Mouse (Mus musculus): ENCODE results near the gene Rapgef4.
A peak's percentile ranks its signal among the peaks of the same experiment; 100 is the strongest.

Rapgef4 gene

GRCm38 (mm10) chr2:72269651-72270341, 288.8 kb downstream of the Rapgef4 start:
- no peak for DNase-seq (ENCODE audit: low read depth, low spot score)

GRCm38 (mm10) chr2:72278247-72278873, 297.3 kb downstream of the Rapgef4 start:
- no peak for DNase-seq (ENCODE audit: low read depth, low spot score)

DNA sequence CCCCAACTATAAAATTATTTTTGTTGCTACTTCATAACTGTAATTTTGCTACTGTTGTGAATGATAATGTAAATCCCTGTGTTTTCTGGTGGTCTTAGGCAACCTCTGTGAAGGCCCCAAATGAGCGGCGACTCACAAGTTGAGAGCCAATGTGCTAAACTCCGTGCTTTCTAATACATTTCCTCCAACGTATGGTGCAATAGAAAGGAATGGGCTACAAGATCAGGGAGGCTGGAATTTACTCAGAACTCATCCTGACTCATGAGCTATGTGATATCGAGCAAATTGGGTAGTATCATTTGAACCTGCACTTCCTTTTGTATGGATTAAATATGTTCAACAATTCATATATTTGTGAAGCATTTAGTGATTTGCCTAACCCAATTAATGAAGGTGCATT, 299.5 kb downstream of the Rapgef4 start:
- DNase-seq (ENCODE audit: low read depth, low spot score), result no peak

GRCm38 (mm10) chr2:72281971-72282370, 300.9 kb downstream of the Rapgef4 start:
- DNase-seq (ENCODE audit: low read depth, low spot score), result no peak

DNA sequence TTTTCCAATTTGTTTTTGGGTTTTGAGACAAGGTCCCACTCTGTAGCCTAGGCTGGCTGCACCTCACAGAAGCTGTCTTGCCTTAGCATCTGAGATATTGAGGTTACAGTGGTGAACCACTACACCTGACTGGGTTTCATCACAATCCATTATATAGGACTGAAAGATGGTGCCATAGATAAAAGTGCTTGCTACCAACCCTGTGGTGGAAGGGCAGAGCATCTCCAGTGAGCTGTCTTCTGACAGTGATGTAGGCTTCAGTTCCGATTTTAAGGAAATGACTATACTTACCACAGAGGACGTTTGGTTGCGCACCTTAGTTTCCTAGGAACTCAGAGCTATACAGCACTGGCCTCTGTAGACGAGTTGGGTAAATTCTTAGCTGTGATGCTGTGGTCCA, 301.7 kb downstream of the Rapgef4 start:
- DNase-seq (ENCODE audit: low read depth, low spot score), result no peak

- DNase-seq (ENCODE audit: low read depth, low spot score), result no peak
These were observed 303.6 kb downstream of the Rapgef4 start for GRCm38 (mm10) chr2:72284689-72285088.

DNA sequence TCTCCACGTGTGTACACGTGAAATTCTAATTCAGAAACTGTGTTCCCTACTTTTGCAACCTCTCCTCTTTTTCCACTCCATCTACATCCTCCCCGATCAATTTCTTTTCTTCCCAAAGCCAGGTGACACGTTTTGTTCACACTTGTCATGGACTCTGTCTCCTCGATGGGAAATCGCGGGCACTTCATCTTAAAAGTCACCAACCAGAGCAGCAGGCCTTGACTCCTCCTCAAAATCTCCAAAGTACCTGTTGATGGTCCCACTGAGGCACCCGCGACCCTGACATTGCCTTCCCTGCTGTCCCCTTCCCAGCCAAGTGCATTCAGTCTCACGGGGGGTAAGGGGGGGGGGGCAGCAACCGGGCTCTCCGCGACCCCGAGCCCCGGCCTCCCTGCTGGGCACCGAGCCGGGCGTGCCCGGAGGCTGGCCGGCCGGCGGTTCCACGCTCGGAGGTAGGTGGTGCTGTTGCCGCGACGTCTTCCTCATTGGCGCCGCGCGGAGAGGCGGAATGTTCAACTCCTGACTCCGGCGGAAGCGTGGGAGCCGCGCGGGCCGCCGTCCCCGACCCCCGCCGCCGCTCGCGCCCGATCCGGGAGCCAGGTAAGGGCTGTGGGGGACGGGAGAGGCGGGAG, 304.3 kb downstream of the Rapgef4 start, which contains the start of gene Map3k20:
Gene Map3k20 (plus strand): TSS at position 382 of the 632 bp plus-strand sequence.
- peak; percentile 84 for DNase-seq (ENCODE audit: low read depth, low spot score)

DNA sequence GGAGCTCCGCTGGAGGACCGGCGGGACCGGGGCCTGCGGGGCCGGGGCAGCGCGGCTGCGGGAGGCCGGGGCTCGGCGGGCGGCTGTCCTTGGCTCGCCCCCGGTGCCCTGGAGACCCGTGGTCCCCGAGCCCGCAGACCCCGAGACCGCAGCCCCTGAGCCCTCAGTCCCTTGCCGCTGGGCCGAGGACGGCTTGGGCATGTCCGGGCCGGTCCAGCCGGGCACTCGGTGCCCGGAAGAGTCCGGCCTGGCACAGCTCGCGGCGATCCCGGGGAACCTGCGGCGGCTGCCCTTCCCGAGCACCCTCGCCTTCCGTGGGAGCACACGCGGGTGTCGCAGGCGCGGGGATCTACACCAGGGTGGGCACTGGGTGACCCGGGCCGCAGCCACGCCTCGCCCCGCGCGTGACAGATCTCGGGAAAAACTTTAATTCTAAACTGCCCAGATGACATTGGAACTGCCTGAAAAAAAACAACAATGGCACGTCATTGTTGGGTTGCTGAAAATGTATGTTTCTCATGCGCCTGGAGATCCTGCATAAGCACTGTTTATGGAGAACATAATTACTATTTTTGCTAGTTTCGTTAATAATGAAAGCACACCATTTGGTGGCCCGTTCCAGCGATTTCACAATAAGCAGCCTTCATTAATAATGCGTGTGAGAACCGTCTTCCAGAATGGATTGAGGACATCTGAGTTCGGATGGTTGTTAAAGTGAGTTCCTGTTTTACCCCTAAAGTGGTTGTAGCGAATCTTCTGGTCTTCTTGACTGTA, 305.0 kb downstream of the Rapgef4 start:
- DNase-seq (ENCODE audit: low read depth, low spot score), result no peak

DNA sequence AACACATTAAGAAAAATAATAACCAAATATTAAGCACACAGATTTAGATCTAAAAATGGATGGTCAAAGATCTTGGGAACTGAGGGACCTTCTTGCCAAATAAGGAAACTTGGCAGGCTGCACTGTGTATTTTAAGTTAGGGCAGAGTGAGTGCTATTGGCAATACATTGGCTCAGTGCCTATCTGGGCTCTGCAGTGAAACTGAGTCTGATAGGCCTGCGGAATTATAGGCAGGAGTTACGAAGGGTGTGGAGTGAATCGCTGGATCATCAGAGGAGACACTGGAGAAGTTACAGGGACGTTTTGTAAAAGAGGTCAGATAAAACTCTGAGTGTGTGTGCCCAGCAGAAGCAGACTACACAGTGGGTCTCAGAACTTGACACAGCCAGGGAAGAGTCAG, 306.1 kb downstream of the Rapgef4 start:
- DNase-seq (ENCODE audit: low read depth, low spot score), result no peak

DNA sequence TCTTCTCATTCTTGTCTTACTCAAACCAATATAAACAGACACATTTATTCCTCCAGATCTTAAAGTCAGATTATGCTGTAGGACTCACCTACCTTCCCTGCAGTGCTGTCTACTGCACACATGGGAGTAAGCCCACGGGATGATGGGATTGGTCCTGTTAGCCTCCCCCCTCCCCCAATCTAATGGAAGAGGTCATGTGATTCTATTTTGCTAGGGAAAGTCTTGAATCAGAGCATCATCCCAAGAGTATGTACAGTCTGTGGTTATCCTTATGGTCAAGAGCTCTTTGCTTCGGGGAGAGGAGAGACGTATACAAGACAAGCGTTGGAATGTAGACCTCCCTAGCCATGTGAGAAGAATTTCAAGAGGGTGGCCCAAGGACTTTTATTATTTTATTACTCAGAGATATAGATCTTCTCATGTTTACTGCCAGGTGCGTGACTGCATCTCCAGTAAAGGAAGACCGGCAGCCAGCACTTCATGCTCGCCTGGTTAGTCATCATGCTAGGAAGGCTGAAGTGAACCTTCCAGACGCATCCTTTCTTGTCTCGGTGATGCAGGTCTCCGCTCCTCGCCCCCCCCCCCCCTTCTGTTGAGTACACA, 308.0 kb downstream of the Rapgef4 start:
- no peak for DNase-seq (ENCODE audit: low read depth, low spot score)

DNA sequence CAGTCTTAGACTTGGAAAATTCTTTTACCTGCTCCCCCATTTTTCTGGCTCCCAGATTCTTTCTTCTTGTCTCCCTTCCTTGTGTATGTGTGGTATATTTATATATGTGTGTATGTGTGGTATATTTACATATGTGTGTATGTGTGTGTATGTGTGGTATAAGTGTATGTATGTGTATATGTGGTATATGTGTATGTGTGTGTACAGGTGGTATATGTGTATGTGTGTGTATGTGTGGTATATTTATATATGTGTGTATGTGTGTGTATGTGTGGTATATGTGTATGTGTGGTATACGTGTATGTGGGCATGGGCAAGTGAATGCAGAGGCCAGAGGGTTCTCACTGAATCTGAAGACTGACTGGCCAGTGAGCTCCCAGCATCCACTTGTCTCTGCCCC, 310.1 kb downstream of the Rapgef4 start:
- no peak for DNase-seq (ENCODE audit: low read depth, low spot score)

- no peak for DNase-seq (ENCODE audit: low read depth, low spot score)
These were observed 311.5 kb downstream of the Rapgef4 start for GRCm38 (mm10) chr2:72292573-72292972.

- DNase-seq (ENCODE audit: low read depth, low spot score), result no peak
These were observed 314.0 kb downstream of the Rapgef4 start for GRCm38 (mm10) chr2:72294994-72295393.

DNA sequence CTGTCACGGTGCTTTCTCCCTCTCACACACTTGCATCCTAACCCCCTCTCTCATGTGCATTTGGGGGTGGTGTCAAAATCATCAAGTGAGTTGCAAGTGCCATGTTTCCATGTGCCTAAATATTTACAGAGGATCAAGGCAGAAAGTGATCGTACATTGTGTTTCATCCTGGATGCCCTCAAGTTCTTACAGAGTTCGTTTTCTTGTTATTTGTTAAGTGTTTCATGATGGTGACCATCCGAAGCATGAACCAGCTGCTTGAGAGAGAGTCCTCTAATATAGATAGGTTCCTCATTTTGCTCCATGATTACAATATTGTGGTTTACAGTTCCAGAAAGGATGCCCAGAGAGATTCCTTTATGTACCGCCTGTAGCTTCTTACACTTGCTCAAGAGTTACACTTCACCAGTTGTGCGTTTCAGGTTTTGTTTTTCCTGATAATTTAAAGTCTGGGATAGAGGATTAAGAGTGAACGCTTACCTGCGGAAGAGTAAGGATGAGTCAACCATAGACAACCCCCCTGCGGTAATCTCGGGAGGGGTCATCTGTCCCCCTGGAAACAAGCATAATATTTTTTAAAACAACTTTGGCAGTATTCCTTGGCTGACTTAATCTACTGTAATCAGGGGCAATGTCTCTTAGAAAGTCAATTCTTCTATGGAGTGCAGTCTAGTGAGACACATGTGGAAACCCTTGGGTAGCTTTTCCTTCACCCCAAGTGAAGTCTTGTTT, 316.1 kb downstream of the Rapgef4 start:
- no peak for DNase-seq (ENCODE audit: low read depth, low spot score)

DNA sequence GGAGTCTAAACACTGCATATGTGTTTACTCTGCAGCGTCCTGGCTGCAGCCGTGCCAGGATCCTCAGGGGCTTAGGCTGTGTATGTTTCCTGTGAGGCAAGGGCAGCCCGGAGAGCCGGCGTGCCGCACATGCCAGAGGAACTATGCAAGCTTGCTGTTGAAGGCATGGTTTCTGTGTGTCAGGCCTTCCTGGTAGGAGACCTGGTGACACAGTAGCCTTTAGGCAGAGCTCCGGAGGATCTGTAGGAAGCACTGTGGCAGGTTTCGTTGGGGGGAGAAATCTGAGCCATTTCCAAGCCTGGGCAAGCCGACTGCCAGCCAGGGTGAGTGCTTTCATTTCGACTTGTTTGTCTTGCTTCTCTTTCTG, 316.7 kb downstream of the Rapgef4 start:
- DNase-seq (ENCODE audit: low read depth, low spot score), result no peak

GRCm38 (mm10) chr2:72298406-72298805, 317.4 kb downstream of the Rapgef4 start:
- DNase-seq (ENCODE audit: low read depth, low spot score), result peak; percentile 59

DNA sequence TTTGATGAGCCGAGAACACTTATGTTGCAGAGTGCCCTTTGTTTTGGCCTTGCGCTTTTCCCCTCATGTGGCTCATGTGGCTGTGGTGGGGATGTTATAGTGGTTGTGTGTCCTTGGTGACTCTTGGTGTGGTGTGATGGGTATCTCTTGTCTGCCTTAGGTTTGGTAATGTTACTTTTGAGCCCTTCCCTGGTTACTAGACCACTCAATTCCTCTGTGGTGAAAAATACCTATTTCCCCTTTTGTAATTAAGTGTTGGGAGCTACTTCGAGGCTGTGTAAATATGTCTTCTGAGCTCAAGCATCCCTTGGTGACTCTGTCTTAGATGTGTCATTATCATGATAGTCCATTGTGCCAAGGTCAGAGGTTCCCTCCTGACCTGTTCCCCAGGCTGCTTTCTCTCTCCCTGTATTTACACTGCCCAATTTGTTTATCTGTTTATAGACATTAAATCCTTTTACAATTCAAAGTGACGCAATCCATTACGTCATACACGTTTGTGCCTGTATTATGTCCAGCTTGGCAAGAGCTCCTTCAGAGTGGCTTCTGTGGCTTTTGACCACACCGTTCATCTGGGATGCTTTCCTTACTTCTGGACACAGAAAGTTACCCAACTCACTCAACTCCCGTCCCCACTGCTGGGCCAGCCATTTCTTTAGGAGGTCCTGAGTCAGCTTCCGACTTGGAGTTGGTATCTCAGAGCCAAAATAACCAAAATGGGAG, 320.3 kb downstream of the Rapgef4 start:
- no peak for DNase-seq (ENCODE audit: low read depth, low spot score)

GRCm38 (mm10) chr2:72305738-72306137, 324.7 kb downstream of the Rapgef4 start:
- no peak for DNase-seq (ENCODE audit: low read depth, low spot score)
